Mouse (Mus musculus): ENCODE measurements at regions not wholly inside any gene's neighbourhood (a gene's known extent, or its start where the extent isn't known, plus 50 kb on each side); places are given as distances from the start of the nearest gene placed in this dataset.
A peak's percentile ranks its signal among the peaks of the same experiment; 100 is the strongest.

- H3K4me3 ChIP-seq (replicated peaks; ENCODE audit: low read length): no peak overlapping the region
- no peak overlapping the region for H3K9ac ChIP-seq (ENCODE audit: low read length)
- H3K27me3 ChIP-seq (ENCODE audit: control insufficient read depth, insufficient read depth, low read length): no peaks in the 10 kb centered on the region
- H3K4me2 ChIP-seq (ENCODE audit: low read depth, low read length): no peak overlapping the region
- no peaks in the 10 kb centered on the region for H3K4me1 ChIP-seq (ENCODE audit: control insufficient read depth, insufficient read depth, low read length)
- 28% methylated on average over 2 of the region's 2 CpGs for WGBS
- no peak for ATAC-seq (ENCODE audit: insufficient read depth, low FRiP score)
- no peak overlapping the region for H3K27ac ChIP-seq (ENCODE audit: low read length)
- H3K36me3 ChIP-seq (ENCODE audit: control insufficient read depth, insufficient read depth, low read length): no peaks in the 10 kb centered on the region
- H3K9me3 ChIP-seq (replicated peaks; ENCODE audit: control insufficient read depth, low read length): no peaks in the 10 kb centered on the region
Observed at GRCm38 (mm10) chr3:20590143-20590542, 223.2 kb upstream of the Agtr1b start.

DNA sequence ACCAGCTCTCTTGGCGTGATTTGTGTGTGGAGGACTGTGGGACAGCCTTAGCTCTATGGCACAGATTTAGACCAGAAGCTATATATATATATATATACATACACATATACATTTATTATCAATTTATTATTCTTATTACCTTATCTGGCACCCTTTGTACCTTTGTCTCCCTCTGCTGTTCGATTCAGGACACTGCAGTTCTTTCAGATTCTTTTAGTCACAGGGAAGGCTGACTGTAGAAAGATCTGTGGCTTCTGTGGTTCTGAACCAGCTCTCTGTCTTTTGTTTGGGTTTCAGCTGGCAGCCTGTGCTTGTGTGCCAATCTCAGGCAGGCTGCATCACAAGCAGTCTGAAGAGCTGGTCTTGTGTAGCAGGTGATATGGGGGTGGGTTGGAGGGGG lies 184.6 kb upstream of the Agtr1b start:
- no peak overlapping the region for H3K27ac ChIP-seq (ENCODE audit: low read length)
- H3K36me3 ChIP-seq (ENCODE audit: control insufficient read depth, insufficient read depth, low read length): no peaks in the 10 kb centered on the region
- H3K9me3 ChIP-seq (replicated peaks; ENCODE audit: control insufficient read depth, low read length): no peaks in the 10 kb centered on the region
- H3K9ac ChIP-seq (ENCODE audit: low read length): no peak overlapping the region
- no peak overlapping the region for H3K4me3 ChIP-seq (replicated peaks; ENCODE audit: low read length)
- 38% methylated on average over 2 of the region's 2 CpGs for WGBS
- no peak overlapping the region for H3K4me2 ChIP-seq (ENCODE audit: low read depth, low read length)
- no peaks in the 10 kb centered on the region for H3K27me3 ChIP-seq (ENCODE audit: control insufficient read depth, insufficient read depth, low read length)
- no peak for ATAC-seq (ENCODE audit: insufficient read depth, low FRiP score)
- no peaks in the 10 kb centered on the region for H3K4me1 ChIP-seq (ENCODE audit: control insufficient read depth, insufficient read depth, low read length)

DNA sequence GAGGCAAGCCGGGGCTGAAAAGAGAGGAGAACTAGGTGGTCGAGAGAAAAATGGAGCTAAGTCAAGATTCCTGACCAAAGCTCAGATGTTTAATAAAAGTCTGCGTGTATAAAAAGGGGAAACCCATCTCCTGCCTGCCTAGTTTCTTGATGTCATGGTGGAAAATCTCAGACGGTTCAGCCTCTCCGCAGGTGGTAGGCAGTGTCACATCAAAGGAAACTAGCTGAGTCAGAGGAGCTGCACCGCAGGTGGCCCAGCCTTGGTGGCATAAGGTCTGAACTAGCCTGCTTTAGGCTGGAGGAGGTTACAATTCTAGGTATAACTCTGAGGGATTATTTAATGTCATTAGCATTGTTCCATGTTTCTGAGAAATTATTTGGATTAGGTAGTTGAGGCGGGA lies 177.0 kb upstream of the Agtr1b start:
- Histone ChIP-seq H3K9ac (ENCODE audit: low read length) (no peak overlapping the region), H3K27me3 (ENCODE audit: control insufficient read depth, insufficient read depth, low read length) (no peaks in the 10 kb centered on the region), H3K4me1 (ENCODE audit: control insufficient read depth, insufficient read depth, low read length) (no peaks in the 10 kb centered on the region), H3K9me3 (replicated peaks; ENCODE audit: control insufficient read depth, low read length) (no peaks in the 10 kb centered on the region), H3K36me3 (ENCODE audit: control insufficient read depth, insufficient read depth, low read length) (no peaks in the 10 kb centered on the region), H3K4me3 (replicated peaks; ENCODE audit: low read length) (no peak overlapping the region), H3K4me2 (ENCODE audit: low read depth, low read length) (no peak overlapping the region), H3K27ac (ENCODE audit: low read length) (no peak overlapping the region)
- no peak for ATAC-seq (ENCODE audit: insufficient read depth, low FRiP score)
- 76% methylated on average over 7 of the region's 7 CpGs for WGBS

DNA sequence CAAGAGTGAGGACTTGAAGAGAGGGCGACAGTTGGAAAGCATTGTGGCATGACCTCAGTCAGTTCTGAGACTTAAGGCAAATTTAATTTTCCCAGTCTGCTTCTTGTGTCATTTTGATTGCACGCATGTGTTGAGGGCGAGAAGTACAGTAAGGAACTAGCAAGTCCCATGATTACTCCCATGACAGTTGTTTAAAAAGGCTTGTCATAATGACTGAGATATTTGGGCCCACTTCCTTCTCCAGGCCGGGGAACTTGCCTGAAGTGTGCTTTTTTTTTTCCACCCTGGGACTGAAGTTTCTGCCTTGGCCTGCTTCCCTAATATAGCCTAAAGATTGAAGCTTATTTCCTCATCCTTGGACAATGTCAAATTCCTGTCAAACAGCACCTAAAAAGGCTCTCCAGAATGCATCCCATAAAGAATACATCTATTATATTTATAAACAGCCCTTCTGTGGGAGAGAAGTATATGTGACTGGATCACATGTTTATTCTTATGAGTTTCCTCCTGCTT lies 171.6 kb upstream of the Agtr1b start:
- Histone ChIP-seq H3K4me1 (ENCODE audit: control insufficient read depth, insufficient read depth, low read length) (no peaks in the 10 kb centered on the region), H3K27me3 (ENCODE audit: control insufficient read depth, insufficient read depth, low read length) (no peaks in the 10 kb centered on the region), H3K4me3 (replicated peaks; ENCODE audit: low read length) (no peak overlapping the region), H3K9me3 (replicated peaks; ENCODE audit: control insufficient read depth, low read length) (no peaks in the 10 kb centered on the region), H3K9ac (ENCODE audit: low read length) (no peak overlapping the region), H3K36me3 (ENCODE audit: control insufficient read depth, insufficient read depth, low read length) (no peaks in the 10 kb centered on the region), H3K27ac (ENCODE audit: low read length) (no peak overlapping the region), H3K4me2 (ENCODE audit: low read depth, low read length) (no peak overlapping the region)
- WGBS: 46% methylated on average over 4 of the region's 4 CpGs
- ATAC-seq (ENCODE audit: insufficient read depth, low FRiP score): peak; percentile 72

GRCm38 (mm10) chr3:20520738-20521137 lies 153.8 kb upstream of the Agtr1b start:
- ATAC-seq (ENCODE audit: insufficient read depth, low FRiP score): no peak
- no peak overlapping the region for H3K4me3 ChIP-seq (replicated peaks; ENCODE audit: low read length)
- H3K4me1 ChIP-seq (ENCODE audit: control insufficient read depth, insufficient read depth, low read length): no peaks in the 10 kb centered on the region
- H3K9me3 ChIP-seq (replicated peaks; ENCODE audit: control insufficient read depth, low read length): no peaks in the 10 kb centered on the region
- 45% methylated on average over 6 of the region's 6 CpGs for WGBS
- H3K4me2 ChIP-seq (ENCODE audit: low read depth, low read length): no peak overlapping the region
- H3K27ac ChIP-seq (ENCODE audit: low read length): no peak overlapping the region
- no peaks in the 10 kb centered on the region for H3K27me3 ChIP-seq (ENCODE audit: control insufficient read depth, insufficient read depth, low read length)
- H3K36me3 ChIP-seq (ENCODE audit: control insufficient read depth, insufficient read depth, low read length): no peaks in the 10 kb centered on the region
- H3K9ac ChIP-seq (ENCODE audit: low read length): no peak overlapping the region

GRCm38 (mm10) chr3:20509192-20509591 lies 142.2 kb upstream of the Agtr1b start:
- Histone ChIP-seq H3K9me3 (replicated peaks; ENCODE audit: control insufficient read depth, low read length) (no peaks in the 10 kb centered on the region), H3K4me2 (ENCODE audit: low read depth, low read length) (no peak overlapping the region), H3K27me3 (ENCODE audit: control insufficient read depth, insufficient read depth, low read length) (no peaks in the 10 kb centered on the region), H3K27ac (ENCODE audit: low read length) (no peak overlapping the region), H3K4me1 (ENCODE audit: control insufficient read depth, insufficient read depth, low read length) (no peaks in the 10 kb centered on the region), H3K9ac (ENCODE audit: low read length) (no peak overlapping the region), H3K36me3 (ENCODE audit: control insufficient read depth, insufficient read depth, low read length) (no peaks in the 10 kb centered on the region), H3K4me3 (replicated peaks; ENCODE audit: low read length) (no peak overlapping the region)
- 0% methylated on average over 2 of the region's 2 CpGs for WGBS
- ATAC-seq (ENCODE audit: insufficient read depth, low FRiP score): peak; percentile 59; the same call in 1 of the 2 replicates

DNA sequence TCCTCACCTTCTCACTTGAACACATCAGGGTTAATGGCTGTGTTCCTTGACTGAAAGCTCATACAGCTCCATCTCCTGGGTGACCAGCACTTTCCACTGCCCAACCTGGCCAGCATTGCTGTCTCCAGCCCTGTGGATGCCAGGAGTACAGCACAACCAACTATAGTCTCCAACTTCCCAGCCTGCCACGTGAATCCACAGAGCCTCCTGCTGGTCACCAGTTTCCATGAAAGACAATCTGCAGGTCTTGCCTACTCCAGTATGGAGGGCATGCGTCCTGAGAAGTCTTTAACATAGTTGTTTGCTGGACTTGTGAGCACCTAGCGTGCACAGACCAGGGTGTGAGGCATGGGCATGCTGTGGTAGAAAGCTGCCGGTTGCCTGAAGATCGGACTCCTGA lies 138.6 kb upstream of the Agtr1b start:
- H3K4me3 ChIP-seq (replicated peaks; ENCODE audit: low read length): no peak overlapping the region
- H3K4me2 ChIP-seq (ENCODE audit: low read depth, low read length): no peak overlapping the region
- H3K9ac ChIP-seq (ENCODE audit: low read length): no peak overlapping the region
- H3K27ac ChIP-seq (ENCODE audit: low read length): no peak overlapping the region
- no peaks in the 10 kb centered on the region for H3K9me3 ChIP-seq (replicated peaks; ENCODE audit: control insufficient read depth, low read length)
- H3K27me3 ChIP-seq (ENCODE audit: control insufficient read depth, insufficient read depth, low read length): no peaks in the 10 kb centered on the region
- H3K4me1 ChIP-seq (ENCODE audit: control insufficient read depth, insufficient read depth, low read length): no peaks in the 10 kb centered on the region
- ATAC-seq (ENCODE audit: insufficient read depth, low FRiP score): no peak
- H3K36me3 ChIP-seq (ENCODE audit: control insufficient read depth, insufficient read depth, low read length): no peaks in the 10 kb centered on the region
- WGBS: 84% methylated on average over 5 of the region's 5 CpGs

All from stomach, embryonic 16.5 days (tissue).